Mouse (Mus musculus) frontal cortex, postnatal 10 days (tissue): ENCODE data around the gene Syngap1.

Experiments
- DNase-seq, 2 experiments: peaks; one replicate each; pipeline ENCODE4 v3.0.0; 2022; ENCODE audit warnings: low spot score in 2 of 2, mixed read lengths in 1 of 2

The Syngap1 gene

GRCm38 (mm10) chr17:26990521-26990920, 49.5 kb downstream of the Syngap1 start:
- DNase-seq = no peak

GRCm38 (mm10) chr17:26994410-26994809, 53.4 kb downstream of the Syngap1 start:
- no peak for DNase-seq

- no peak for DNase-seq
These were observed 54.0 kb downstream of the Syngap1 start for GRCm38 (mm10) chr17:26995006-26995405.

- DNase-seq = no peak
These were observed 54.5 kb downstream of the Syngap1 start for GRCm38 (mm10) chr17:26995562-26995961.

GRCm38 (mm10) chr17:26997661-26998060, 56.6 kb downstream of the Syngap1 start:
- no peak for DNase-seq

- DNase-seq = no peak
These were observed 57.2 kb downstream of the Syngap1 start for GRCm38 (mm10) chr17:26998283-26998682.

- peak in 1 of 2 experiments; percentile 41 for DNase-seq
These were observed 58.9 kb downstream of the Syngap1 start for GRCm38 (mm10) chr17:26999996-27000395.

- DNase-seq = no peak
These were observed 60.1 kb downstream of the Syngap1 start for GRCm38 (mm10) chr17:27001151-27001550.

GRCm38 (mm10) chr17:27001889-27002288, 60.8 kb downstream of the Syngap1 start:
- no peak for DNase-seq

GRCm38 (mm10) chr17:27004431-27004830, 63.4 kb downstream of the Syngap1 start:
- DNase-seq = no peak

- no peak for DNase-seq
These were observed 63.9 kb downstream of the Syngap1 start for GRCm38 (mm10) chr17:27004903-27005485.

GRCm38 (mm10) chr17:27005644-27006043, 64.6 kb downstream of the Syngap1 start:
- no peak for DNase-seq

- no peak for DNase-seq
These were observed 67.2 kb downstream of the Syngap1 start for GRCm38 (mm10) chr17:27008277-27008676.

GRCm38 (mm10) chr17:27011167-27011566, 70.1 kb downstream of the Syngap1 start:
- no peak for DNase-seq

GRCm38 (mm10) chr17:27011998-27012672, 71.1 kb downstream of the Syngap1 start:
- DNase-seq = peak in 1 of 2 experiments; percentile 58

GRCm38 (mm10) chr17:27012909-27013308, 71.9 kb downstream of the Syngap1 start:
- peak in 1 of 2 experiments; percentile 47 for DNase-seq

- peak; percentile 77 to 78 for DNase-seq
These were observed 76.8 kb downstream of the Syngap1 start for GRCm38 (mm10) chr17:27017564-27018499.

GRCm38 (mm10) chr17:27018555-27019196, 77.6 kb downstream of the Syngap1 start:
- peak in 1 of 2 experiments; percentile 63 for DNase-seq

- no peak for DNase-seq
These were observed 80.0 kb downstream of the Syngap1 start for GRCm38 (mm10) chr17:27021076-27021475.

- no peak for DNase-seq
These were observed 80.7 kb downstream of the Syngap1 start for GRCm38 (mm10) chr17:27021736-27022135.
